Mouse (Mus musculus) bone marrow, adult 2 months (tissue): ENCODE data around the gene 1700020D05Rik. TPM values are rescaled to one million over a fixed set of nuclear protein-coding genes. Genes with fewer than 3 reads are reported as not detected.
A peak's percentile ranks its signal among the peaks of the same experiment; 100 is the strongest.

Experiments
- H3K27ac ChIP-seq: fragments of 200-500 bp; 2 replicates; pipeline ENCODE4 v1.5.1; 2012; ENCODE audit warnings: low read depth, mild to moderate bottlenecking, control low read depth, inconsistent platforms, low read length; ENCODE audit not compliant: control insufficient read depth, poor library complexity, insufficient read depth
- H3K4me1 ChIP-seq: fragments of 200-500 bp; 2 replicates; pipeline ENCODE4 v1.6.1; 2011; ENCODE audit warnings: low read length; ENCODE audit not compliant: control insufficient read depth, insufficient read depth
- H3K4me3 ChIP-seq: fragments of 200-500 bp; replicated peaks from 2 replicates; pipeline ENCODE3; 2011; ENCODE audit warnings: mild to moderate bottlenecking, low read depth, low read length, control low read depth; ENCODE audit not compliant: control insufficient read depth
- CTCF ChIP-seq: fragments of 200-500 bp; IDR thresholded peaks from 2 replicates; pipeline ENCODE4 v1.5.1; 2011; ENCODE audit warnings: low read length, control low read depth; ENCODE audit not compliant: control insufficient read depth, insufficient read depth
- POLR2A ChIP-seq: fragments of 200-500 bp; IDR thresholded peaks from 2 replicates; pipeline ENCODE4 v1.6.1; 2011; ENCODE audit warnings: low read depth, mild to moderate bottlenecking, control low read depth, low read length, borderline replicate concordance; ENCODE audit not compliant: control insufficient read depth
- WGBS: fragments of 180-500 bp; shearing (Covaris S2); methylation state at CpG from one replicate; pipeline ENCODE4 v1.1.7; 2018; 5-methylcytosine and 5-hydroxymethylcytosine counted together
- polyA plus RNA-seq: library from polyadenylated mRNA; stranded (reverse); fragments of >200 nt; gene quantifications from 2 replicates; pipeline ENCODE4 v1.2.4, GENCODE M21; 2011; ENCODE audit warnings: low replicate concordance; ENCODE audit not compliant: missing spikeins, insufficient read depth, insufficient read length

1700020D05Rik gene
- polyA plus RNA-seq, 1 experiment = 4.0 TPM

DNA sequence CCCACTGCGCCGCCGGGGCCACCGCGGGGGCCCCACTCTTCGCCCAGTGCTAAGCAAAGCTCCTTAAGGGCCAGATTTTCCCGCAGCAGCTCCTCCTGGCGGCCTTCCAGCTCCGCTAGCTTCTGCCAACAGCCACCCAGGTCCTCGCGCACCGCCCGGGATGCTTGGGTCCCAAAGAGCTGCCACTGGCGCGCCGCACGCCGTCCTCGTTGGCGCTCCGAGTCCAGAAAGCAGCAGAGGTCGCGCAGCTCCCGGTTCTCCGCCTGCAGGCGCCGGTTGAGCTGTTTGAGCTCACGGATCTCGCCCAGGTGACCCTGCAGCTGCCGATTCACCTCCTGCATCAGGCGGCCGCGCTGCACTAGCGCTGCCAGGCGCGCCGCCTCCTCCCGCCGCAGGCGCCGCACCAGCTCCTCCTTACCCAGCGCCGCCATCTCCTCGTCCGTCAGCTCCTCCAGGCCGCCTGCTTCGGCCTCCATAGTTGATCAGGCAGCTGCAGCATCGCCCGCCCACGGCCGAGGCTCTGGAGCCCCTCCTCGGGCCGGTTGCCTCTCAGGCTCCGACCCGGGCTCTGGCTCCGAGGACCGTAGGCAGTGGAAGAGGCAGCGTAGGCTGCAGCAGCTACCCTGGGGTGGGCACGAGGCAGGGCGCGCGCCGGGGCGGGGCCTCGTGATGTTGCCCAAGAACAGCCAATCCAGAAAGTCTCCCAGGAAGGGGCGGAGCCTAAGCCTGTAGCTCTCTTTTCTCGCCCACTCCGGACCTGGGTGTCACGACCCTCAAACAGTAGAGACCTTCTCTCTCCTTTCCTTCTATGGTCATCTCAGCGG is 46.5 kb downstream of the 1700020D05Rik start:
- peak; percentile 91; the same call in 1 of the 2 replicates for TF ChIP-seq POLR2A
- no peak for TF ChIP-seq CTCF
- Histone ChIP-seq H3K4me3 (peak overlapping the region; percentile 73), H3K27ac (peak overlapping the region; percentile 86), H3K4me1 (peaks cover 1% of the 10 kb centered on the region; the same call in 1 of the 2 replicates)
- WGBS = under 1% methylated on average over 70 of the region's 70 CpGs

GRCm38 (mm10) chr19:5456241-5456921 is 47.2 kb downstream of the 1700020D05Rik start:
- TF ChIP-seq CTCF = no peak
- no peak for TF ChIP-seq POLR2A
- Histone ChIP-seq H3K4me1 (peaks cover 1% of the 10 kb centered on the region; the same call in 1 of the 2 replicates), H3K27ac (peak overlapping the region; percentile 86), H3K4me3 (peak overlapping the region; percentile 61)
- 1% methylated on average over 26 of the region's 26 CpGs for WGBS

DNA sequence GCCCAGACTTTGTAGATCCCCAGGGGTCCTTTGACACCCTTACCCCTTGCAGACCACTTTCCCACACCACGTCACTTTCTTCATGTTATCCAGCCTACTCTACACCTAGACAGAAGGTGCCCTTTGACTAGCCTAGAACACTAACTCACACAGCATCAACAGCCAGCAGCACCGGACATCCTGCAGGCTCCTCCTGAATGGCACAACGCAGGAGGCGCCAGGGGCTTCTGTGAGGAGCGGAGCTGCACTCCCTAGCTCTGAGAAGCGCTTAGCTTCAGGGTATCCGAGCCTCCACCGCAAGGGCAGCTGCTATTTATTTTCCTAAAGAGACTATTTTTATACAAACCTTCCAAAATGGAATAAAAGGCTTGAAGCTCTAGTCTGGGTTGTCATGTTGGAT is 48.0 kb downstream of the 1700020D05Rik start:
- Histone ChIP-seq H3K4me1 (peaks cover 1% of the 10 kb centered on the region; the same call in 1 of the 2 replicates), H3K27ac (no peak overlapping the region), H3K4me3 (no peak overlapping the region)
- TF ChIP-seq POLR2A (no peak), CTCF (no peak)
- WGBS = 81% methylated on average over 8 of the region's 8 CpGs

DNA sequence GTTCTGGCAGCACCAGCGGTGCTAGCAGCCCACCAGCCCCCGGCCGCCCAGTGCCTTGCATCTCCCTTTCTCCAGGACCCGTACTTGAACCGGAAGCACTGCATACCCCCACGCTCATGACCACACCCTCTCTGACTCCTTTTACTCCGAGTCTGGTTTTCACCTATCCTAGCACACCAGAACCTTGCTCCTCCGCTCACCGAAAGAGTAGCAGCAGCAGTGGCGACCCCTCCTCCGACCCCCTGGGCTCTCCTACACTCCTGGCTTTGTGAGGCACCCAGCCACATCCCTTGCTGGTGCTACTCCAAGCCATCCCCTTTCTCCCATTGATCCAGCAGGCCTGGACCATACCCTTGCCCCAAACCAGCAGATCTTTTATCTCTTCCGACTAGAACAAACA is 48.5 kb downstream of the 1700020D05Rik start:
- Histone ChIP-seq H3K4me3 (no peak overlapping the region), H3K27ac (no peak overlapping the region), H3K4me1 (peaks cover 1% of the 10 kb centered on the region; the same call in 1 of the 2 replicates)
- no peak for TF ChIP-seq CTCF
- no peak for TF ChIP-seq POLR2A
- WGBS = 89% methylated on average over 12 of the region's 12 CpGs

Other genes with a start within 250 kb of the 1700020D05Rik start
- 12.0 and 16.5 TPM in 2 replicates for gene Pacs1, start 230.7 kb downstream of the 1700020D05Rik start, polyA plus RNA-seq
- 83.5 and 101 TPM in 2 replicates for gene Sf3b2, start 208.3 kb downstream of the 1700020D05Rik start, polyA plus RNA-seq
- gene Gal3st3, start 205.5 kb downstream of the 1700020D05Rik start, polyA plus RNA-seq = 0.82 TPM in 1 of 2 replicates, not detected in the other
- gene Catsper1, start 168.0 kb downstream of the 1700020D05Rik start, polyA plus RNA-seq = not detected in 2 replicates
- not detected in 2 replicates for gene Cst6, start 154.2 kb downstream of the 1700020D05Rik start, polyA plus RNA-seq
- 26.5 and 37.8 TPM in 2 replicates for gene Eif1ad, start 137.0 kb downstream of the 1700020D05Rik start, polyA plus RNA-seq
- 117 and 121 TPM in 2 replicates for gene Banf1, start 136.6 kb downstream of the 1700020D05Rik start, polyA plus RNA-seq
- gene Sart1, start 115.1 kb downstream of the 1700020D05Rik start, polyA plus RNA-seq = 161 and 213 TPM in 2 replicates
- gene Tsga10ip, start 101.3 kb downstream of the 1700020D05Rik start, polyA plus RNA-seq = not detected in 2 replicates
- 169 and 195 TPM in 2 replicates for gene Drap1, start 78.8 kb downstream of the 1700020D05Rik start, polyA plus RNA-seq
- 7.0 and 21.5 TPM in 2 replicates for gene AI837181, start 78.6 kb downstream of the 1700020D05Rik start, polyA plus RNA-seq
- gene Fosl1, start 56.2 kb downstream of the 1700020D05Rik start, polyA plus RNA-seq = not detected in 2 replicates
- 4.3 and 8.0 TPM in 2 replicates for gene Ccdc85b, start 45.9 kb downstream of the 1700020D05Rik start, polyA plus RNA-seq
- gene Fibp, start 43.2 kb downstream of the 1700020D05Rik start, polyA plus RNA-seq = 76.0 and 88.6 TPM in 2 replicates
- 9.5 and 20.6 TPM in 2 replicates for gene Ctsw, start 35.3 kb downstream of the 1700020D05Rik start, polyA plus RNA-seq
- 229 and 236 TPM in 2 replicates for gene Efemp2, start 29.8 kb downstream of the 1700020D05Rik start, polyA plus RNA-seq
- 43.1 and 55.9 TPM in 2 replicates for gene Mus81, start 15.4 kb downstream of the 1700020D05Rik start, polyA plus RNA-seq
- gene Cfl1, start 13.3 kb downstream of the 1700020D05Rik start, polyA plus RNA-seq = 441 and 478 TPM in 2 replicates
- gene Snx32, start 6.8 kb upstream of the 1700020D05Rik start, polyA plus RNA-seq = 15.6 and 32.5 TPM in 2 replicates
- gene Ovol1, start 56.9 kb upstream of the 1700020D05Rik start, polyA plus RNA-seq = not detected in 2 replicates
- 7.4 and 12.4 TPM in 2 replicates for gene Ap5b1, start 64.2 kb upstream of the 1700020D05Rik start, polyA plus RNA-seq
- gene Rnaseh2c, start 98.1 kb upstream of the 1700020D05Rik start, polyA plus RNA-seq = 68.6 and 132 TPM in 2 replicates
- 41.5 and 87.3 TPM in 2 replicates for gene Kat5, start 106.5 kb upstream of the 1700020D05Rik start, polyA plus RNA-seq
- 17.3 and 36.3 TPM in 2 replicates for gene Rela, start 133.7 kb upstream of the 1700020D05Rik start, polyA plus RNA-seq
- gene Sipa1, start 159.9 kb upstream of the 1700020D05Rik start, polyA plus RNA-seq = 72.2 and 101 TPM in 2 replicates
- 26.8 and 60.5 TPM in 2 replicates for gene Map3k11, start 185.0 kb upstream of the 1700020D05Rik start, polyA plus RNA-seq
- 43.5 and 99.7 TPM in 2 replicates for gene Pcnx3, start 185.1 kb upstream of the 1700020D05Rik start, polyA plus RNA-seq
- not detected in 2 replicates for gene Kcnk7, start 200.6 kb upstream of the 1700020D05Rik start, polyA plus RNA-seq
- 130 and 224 TPM in 2 replicates for gene Ehbp1l1, start 222.5 kb upstream of the 1700020D05Rik start, polyA plus RNA-seq
- 33.5 and 37.8 TPM in 2 replicates for gene Fam89b, start 225.9 kb upstream of the 1700020D05Rik start, polyA plus RNA-seq
- gene Ltbp3, start 237.1 kb upstream of the 1700020D05Rik start, polyA plus RNA-seq = 10.5 and 13.4 TPM in 2 replicates